Mouse (Mus musculus) gastrocnemius, adult 2 months (tissue): ENCODE data around the gene Heca. TPM values are rescaled to one million over a fixed set of nuclear protein-coding genes. Genes with fewer than 3 reads are reported as not detected.
A peak's percentile ranks its signal among the peaks of the same experiment; 100 is the strongest.
"Not testable (repeated sequence)": the region's sequence is repeated elsewhere in the genome, so short reads cannot be mapped to it uniquely, and the experiment has no call there.

Experiments
- DNase-seq: peaks from one replicate; pipeline ENCODE4 v3.0.0; 2022
- H3K27ac ChIP-seq: fragments of 200-600 bp; 2 replicates; pipeline ENCODE4 v1.8.1; 2022; ENCODE audit warnings: mild to moderate bottlenecking
- H3K4me3 ChIP-seq: fragments of 200-600 bp; 2 replicates; pipeline ENCODE4 v1.8.1; 2022; ENCODE audit warnings: mild to moderate bottlenecking, moderate library complexity
- CTCF ChIP-seq: fragments of 200-600 bp; IDR thresholded peaks from 2 replicates; pipeline ENCODE4 v1.8.1; 2022; ENCODE audit warnings: antibody characterized with exemption, mild to moderate bottlenecking, moderate library complexity
- intact Hi-C: fragments of 180-260 bp; cut with DNase I; formaldehyde crosslinking; loops from one replicate; pipeline ENCODE4 v1.15.1; 2025
- total RNA-seq, 2 experiments: library from RNA; stranded (reverse); gene quantifications; 2 replicates each; pipeline ENCODE4 v1.2.3; 2021

Heca gene
- total RNA-seq, 2 experiments from 2014 or later = 17.1 to 18.6 TPM

GRCm38 (mm10) chr10:17931157-17931556 is 16.7 kb downstream of the Heca start:
- intact Hi-C loops = no loop called here
- no peak overlapping the region for H3K4me3 ChIP-seq
- H3K27ac ChIP-seq = peak overlapping the region; percentile 81
- no peak for TF ChIP-seq CTCF
- DNase-seq = no peak

GRCm38 (mm10) chr10:17930445-17931083 is 17.3 kb downstream of the Heca start:
- no peak for TF ChIP-seq CTCF
- intact Hi-C loops = no loop called here
- Histone ChIP-seq H3K4me3 (no peak overlapping the region), H3K27ac (peak overlapping the region; percentile 81)
- DNase-seq = peak; percentile 21

GRCm38 (mm10) chr10:17925200-17925599 is 22.7 kb downstream of the Heca start:
- no peak for TF ChIP-seq CTCF
- no peak overlapping the region for H3K4me3 ChIP-seq
- H3K27ac ChIP-seq = peak overlapping the region; percentile 41
- intact Hi-C loops = no loop called here
- no peak for DNase-seq

GRCm38 (mm10) chr10:17924166-17924565 is 23.7 kb downstream of the Heca start:
- no peak for DNase-seq
- H3K27ac ChIP-seq = peak overlapping the region; percentile 41; the same call in 1 of the 2 replicates
- H3K4me3 ChIP-seq = no peak overlapping the region
- intact Hi-C loops = no loop called here
- no peak for TF ChIP-seq CTCF

GRCm38 (mm10) chr10:17921381-17921780 is 26.5 kb downstream of the Heca start:
- intact Hi-C loops = no loop called here
- TF ChIP-seq CTCF = no peak

GRCm38 (mm10) chr10:17919971-17920370 is 27.9 kb downstream of the Heca start:
- no peak overlapping the region for H3K4me3 ChIP-seq
- no peak overlapping the region for H3K27ac ChIP-seq
- intact Hi-C loops = no loop called here
- no peak for TF ChIP-seq CTCF
- no peak for DNase-seq

More at GRCm38 (mm10) chr10:17921381-17921780, 26.5 kb downstream of the Heca start:
- Histone ChIP-seq H3K27ac (no peak overlapping the region), H3K4me3 (no peak overlapping the region)
- no peak for DNase-seq

GRCm38 (mm10) chr10:17919032-17919431 is 28.8 kb downstream of the Heca start:
- no peak for TF ChIP-seq CTCF
- Histone ChIP-seq H3K4me3 (no peak overlapping the region), H3K27ac (no peak overlapping the region)
- intact Hi-C loops = no loop called here
- DNase-seq = no peak

- Histone ChIP-seq H3K27ac (no peak overlapping the region), H3K4me3 (no peak overlapping the region)
- no peak for DNase-seq
- intact Hi-C loops = no loop called here
- no peak for TF ChIP-seq CTCF
Observed at GRCm38 (mm10) chr10:17908731-17909130, 39.1 kb downstream of the Heca start.

- H3K4me3 ChIP-seq, DNase-seq, intact Hi-C loops, H3K27ac ChIP-seq: not testable (repeated sequence)
Observed at GRCm38 (mm10) chr10:17906405-17906804, 41.5 kb downstream of the Heca start.

- intact Hi-C loops = no loop called here
- TF ChIP-seq CTCF = no peak
- DNase-seq = no peak
- Histone ChIP-seq H3K27ac (no peak overlapping the region), H3K4me3 (no peak overlapping the region)
Observed at GRCm38 (mm10) chr10:17903449-17903848, 44.4 kb downstream of the Heca start.

- Histone ChIP-seq H3K4me3 (no peak overlapping the region), H3K27ac (no peak overlapping the region)
- no peak for TF ChIP-seq CTCF
- intact Hi-C loops = no loop called here
- DNase-seq = no peak
Observed at GRCm38 (mm10) chr10:17880724-17881123, 67.1 kb downstream of the Heca start.

- Histone ChIP-seq H3K4me3 (no peak overlapping the region), H3K27ac (no peak overlapping the region)
- no peak for TF ChIP-seq CTCF
- no peak for DNase-seq
- intact Hi-C loops = no loop called here
Observed at GRCm38 (mm10) chr10:17880038-17880437, 67.8 kb downstream of the Heca start.

- H3K4me3 ChIP-seq = no peak overlapping the region
- no peak for TF ChIP-seq CTCF
- DNase-seq = no peak
- intact Hi-C loops = no loop called here
- no peak overlapping the region for H3K27ac ChIP-seq
Observed at GRCm38 (mm10) chr10:17878002-17878919, 69.6 kb downstream of the Heca start.
